Mouse (Mus musculus) CH12F3 (cell line): Measurements from ENCODE around the gene Ccdc174.

Experiments used
- in situ Hi-C: fragments of 300-500 bp; cut with MboI; formaldehyde crosslinking; loops from 2 replicates; pipeline ENCODE4 v1.14.3; 2020; ENCODE audit warnings: low sequenced_read_pairs

Gene Ccdc174

DNA sequence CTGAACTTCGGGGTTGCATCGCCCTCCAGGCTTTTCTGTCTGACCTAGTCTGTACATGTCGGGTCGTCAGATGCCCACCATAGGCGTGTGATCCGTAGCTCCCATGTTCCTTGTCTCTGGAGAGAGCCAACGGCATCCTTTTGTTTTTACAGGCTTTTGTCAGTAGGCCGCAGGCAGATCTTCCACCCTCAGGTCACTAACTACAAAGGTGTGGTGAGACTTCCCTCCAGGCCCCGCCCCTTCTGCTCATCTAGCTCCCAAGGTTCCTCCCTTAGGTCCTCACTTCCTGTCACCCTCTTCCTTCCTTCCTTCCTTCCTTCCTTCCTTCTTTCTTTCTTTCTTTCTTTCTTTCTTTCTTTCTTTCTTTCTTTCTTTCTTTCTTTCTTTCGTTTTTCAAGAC lies 36.2 kb downstream of the Ccdc174 start:
- in situ Hi-C loops = no loop called here

DNA sequence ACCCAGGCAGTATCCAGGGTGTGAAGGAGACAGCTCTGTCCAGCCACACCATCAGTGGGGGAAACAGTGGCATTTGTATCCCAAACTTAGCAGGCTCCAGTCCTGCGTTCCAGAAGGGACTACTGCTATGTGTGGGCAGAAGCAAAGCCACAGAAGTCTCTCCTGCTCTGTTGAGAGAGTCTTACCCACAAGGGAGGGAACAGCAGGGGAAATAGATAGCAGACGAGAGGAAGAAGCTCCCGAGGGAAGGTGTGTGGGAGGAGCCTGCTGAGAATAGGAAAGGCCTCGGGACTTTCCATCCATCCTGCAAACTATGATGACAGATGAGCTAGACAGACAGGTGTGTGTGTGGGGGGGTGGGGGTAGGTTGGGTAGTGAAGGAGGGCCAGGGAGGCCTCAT lies 39.4 kb downstream of the Ccdc174 start:
- in situ Hi-C loops = no loop called here

DNA sequence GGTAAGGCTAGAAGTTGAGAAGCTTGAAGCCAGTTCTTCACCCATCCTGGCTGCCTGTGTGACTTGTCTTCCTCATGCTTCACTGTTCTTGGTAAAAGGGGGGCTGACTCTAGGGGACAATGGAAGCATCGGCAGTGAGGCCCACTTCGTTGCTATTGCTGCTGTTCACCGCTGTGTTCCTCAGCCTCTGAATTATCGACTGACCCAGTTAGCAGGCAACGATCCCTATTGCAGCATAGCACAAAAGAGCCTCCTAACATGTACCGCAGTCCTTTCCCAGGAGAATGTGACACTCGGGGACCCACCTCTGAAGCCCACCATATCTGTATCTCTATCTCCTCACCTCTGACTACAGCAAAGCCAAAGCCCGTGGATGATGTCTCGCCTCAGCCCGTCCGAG lies 39.9 kb downstream of the Ccdc174 start:
- in situ Hi-C loops = no loop called here

DNA sequence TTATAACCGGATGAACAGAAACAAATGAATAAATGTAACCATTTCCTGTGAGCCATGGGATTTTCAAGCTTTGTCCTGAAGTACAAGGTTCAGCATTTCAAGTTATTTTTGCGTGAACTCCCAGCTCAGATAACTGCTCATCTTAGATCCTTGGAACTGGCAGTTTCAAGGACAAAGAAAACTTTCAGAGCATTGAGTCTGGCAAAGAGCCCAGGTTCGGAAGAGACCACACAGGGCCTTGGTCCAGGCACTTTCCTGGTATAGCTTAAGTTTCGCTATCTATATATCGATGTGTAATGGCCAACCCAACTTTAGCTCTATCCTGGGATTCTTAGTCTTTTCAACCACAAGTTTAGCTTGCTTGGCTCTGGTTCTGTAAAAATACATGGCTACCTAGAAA lies 53.4 kb downstream of the Ccdc174 start:
- in situ Hi-C loops = no loop called here

DNA sequence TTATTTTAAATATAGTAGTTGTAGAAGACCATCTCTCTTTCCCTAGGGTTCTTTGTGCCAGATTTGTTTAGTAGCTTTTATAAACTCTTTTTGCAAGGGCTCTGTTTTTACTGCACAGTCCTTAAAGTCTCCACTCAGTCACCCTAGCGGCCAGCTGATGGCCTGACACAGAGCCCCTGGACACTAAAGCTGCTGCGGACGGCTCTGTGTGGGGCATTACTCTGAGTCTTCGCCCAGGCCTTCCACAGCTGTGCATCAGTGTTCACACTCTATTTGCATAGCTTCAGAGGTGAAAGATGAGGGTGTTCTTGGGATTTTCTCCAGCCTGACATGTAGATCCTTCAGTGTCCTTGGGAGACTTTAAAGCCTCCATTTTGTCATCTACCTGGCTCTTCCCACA lies 60.6 kb downstream of the Ccdc174 start:
- in situ Hi-C loops = no loop called here

DNA sequence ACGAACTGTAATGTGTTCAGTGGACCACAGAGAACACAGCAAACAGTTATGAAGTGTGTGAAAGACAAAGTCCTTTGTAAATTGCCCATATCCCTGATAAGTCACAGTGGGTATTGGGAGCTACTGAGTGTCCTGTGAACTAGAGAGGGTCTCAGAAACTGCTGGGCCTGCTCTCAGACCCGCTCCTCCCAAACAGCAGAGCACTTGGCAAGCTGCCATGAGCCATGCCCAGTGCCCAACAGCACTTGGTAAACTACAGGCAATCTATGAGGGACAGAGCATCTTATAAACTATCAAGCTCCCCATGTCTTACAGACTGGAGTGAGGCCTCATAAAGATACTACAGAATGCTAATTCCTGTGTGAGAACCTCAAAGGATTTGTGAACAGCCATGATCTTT lies 70.6 kb downstream of the Ccdc174 start:
- in situ Hi-C loops = no loop called here
